Mouse (Mus musculus): Measurements from ENCODE around the gene Sgms1.
A peak's percentile ranks its signal among the peaks of the same experiment; 100 is the strongest.
"Not testable (repeated sequence)": the region's sequence is repeated elsewhere in the genome, so short reads cannot be mapped to it uniquely, and the experiment has no call there.

The Sgms1 gene

DNA sequence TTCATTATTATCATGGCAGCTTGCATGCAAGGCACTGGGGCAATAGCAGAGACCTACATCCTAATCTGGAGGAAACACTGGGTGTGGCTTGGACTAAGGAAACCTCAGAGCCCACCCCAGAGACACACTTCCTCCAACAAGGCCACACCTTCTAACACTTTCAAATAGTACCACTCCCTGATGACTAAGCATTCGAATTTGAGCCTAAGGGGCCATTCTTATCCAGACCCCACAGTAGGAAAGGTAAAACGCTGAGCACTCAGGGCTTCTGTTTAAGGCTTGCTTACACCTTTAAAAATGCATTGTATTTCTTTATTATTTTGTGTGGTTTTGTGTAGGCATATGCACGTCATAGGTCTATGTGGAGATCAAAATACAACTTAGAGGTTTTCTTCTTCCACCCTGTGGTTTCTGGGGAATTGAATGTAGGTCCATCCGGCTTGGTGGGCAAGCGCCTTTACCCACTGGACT is 217.0 kb downstream of the Sgms1 start:
- DNase-seq, result peak in 1 of 2 experiments; percentile 20

DNA sequence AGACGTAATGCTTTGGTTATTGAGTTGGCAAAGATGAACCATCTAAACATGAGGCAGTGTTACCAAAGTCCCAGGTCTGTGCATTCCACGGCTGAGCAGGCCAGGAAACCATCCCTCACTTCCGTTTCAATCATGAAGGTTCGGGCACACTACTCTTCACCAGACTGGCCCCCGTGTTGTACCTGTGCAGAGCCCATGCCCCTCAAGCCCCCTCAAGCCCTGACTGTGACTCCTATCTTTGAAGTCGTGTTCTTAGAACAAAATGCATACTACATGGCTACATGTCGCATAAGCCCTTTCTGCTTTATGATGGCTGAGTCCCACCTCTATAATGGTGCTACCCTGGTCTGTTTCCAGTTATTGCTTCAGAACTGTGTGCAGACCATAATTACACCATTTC is 217.5 kb downstream of the Sgms1 start:
- no peak for DNase-seq

DNA sequence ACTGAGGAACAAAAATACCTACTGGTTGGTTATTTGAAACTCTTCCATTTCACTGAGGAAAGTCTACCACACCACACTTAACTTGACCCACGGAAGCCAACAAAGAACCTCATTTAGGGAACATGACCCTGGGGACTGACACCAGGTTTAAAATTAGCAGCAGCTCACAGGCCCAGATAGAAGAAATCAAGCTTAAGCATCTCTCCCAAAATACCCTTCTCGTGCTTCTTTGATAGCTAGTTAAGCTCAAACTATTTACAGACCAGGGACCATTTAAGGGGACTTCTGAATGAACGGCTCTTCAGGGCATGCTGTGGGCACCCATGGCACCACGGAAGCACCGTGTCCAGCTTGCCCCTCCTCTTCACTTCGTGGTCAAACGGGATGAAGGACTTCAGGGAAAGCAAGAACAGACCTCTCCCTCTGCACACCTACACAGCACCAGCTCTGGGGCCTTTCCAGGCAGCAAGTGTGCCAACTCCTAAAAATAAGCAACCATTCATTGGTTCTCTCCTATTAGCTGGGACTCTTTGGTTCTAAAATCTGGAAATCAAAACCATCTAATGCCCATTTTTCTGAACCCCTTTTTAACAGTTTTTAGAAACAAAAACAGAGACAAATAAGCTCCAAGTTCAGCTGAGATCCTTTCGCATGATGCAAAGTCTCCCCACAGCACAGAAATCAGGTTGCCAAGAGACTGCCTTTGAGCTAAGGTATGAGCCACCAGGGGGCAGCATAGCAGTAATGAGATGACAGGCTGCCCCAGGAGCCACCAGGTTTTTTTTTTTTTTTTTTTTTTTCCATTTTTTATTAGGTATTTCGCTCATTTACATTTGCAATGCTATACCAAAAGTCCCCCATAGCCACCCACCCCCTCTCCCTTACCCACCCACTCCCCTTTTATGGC is 219.6 kb downstream of the Sgms1 start:
- peak; percentile 29 to 52 for DNase-seq

DNA sequence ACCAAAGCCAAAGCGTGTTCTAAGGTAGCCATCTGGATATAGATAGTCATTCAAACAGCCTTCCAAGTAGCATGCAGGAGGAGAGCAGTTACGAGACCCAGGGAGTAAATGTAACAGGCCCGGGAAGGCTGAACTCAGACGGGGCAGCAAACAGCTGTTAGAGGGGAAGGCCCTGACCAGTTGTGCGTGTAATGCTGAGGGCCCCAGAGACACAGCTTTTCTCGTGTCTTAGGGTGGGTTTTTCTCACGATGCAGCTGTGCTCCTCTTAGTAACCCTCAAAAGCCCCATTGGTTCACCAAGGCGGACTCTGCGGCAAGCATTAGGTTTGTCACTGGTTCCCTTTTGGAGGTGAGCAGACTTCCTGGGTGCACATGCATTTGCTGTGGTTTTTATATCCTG is 221.5 kb downstream of the Sgms1 start:
- peak; percentile 46 to 62 for DNase-seq

DNA sequence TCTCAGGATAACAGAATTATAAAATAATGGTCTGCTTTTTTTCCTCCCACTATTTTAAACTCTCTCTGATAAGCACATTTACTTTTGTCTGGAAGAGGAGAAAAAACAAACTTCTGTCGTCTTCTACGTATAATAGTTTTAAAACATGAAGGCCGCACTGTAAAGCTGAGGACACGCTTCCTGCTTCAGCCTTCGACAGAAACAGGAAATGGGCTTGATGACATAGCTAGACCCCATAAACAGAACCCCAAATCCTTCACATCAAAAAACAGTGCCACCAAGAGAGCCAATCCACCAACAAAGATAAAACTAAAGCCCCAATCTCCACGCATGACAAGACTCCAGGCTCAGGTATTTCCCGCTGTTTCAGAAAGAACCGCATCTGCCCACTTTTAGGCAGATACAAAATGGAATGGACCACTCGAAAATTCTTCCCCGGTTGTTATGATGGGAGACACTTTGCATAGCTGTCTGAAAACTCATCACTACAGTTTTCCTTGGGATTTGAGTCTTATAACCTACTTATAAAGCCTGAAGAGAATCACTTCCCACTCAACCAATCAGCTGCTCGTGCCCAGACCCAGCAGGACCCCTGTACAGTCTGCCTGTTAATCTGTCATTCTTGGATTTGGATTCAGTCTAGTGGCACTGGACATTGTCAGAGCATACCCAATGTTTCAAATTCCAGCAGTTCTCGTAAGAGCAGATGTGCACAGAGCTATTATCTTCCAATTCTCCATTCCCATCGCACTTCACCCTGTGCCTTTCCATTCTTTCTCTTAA is 222.5 kb downstream of the Sgms1 start:
- no peak for DNase-seq

DNA sequence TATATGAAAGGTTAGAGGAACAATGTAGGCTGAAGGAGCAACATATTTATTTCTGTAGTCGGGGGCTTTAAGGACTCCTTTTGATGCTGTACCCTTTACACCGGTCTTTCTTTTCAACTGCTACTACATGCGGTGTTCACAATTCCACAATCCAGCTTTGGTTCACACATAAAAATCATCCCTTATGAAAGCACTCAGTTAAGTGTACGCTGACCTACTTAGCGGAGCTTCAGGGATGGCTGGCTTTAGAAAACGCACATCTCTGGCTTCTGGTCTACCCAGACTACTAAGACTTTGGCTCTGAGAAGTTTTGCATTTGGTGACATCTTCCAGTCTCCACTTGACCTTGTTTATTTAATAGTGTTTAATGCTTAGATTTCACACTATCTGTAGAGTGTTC is 223.8 kb downstream of the Sgms1 start:
- DNase-seq, result no peak

DNA sequence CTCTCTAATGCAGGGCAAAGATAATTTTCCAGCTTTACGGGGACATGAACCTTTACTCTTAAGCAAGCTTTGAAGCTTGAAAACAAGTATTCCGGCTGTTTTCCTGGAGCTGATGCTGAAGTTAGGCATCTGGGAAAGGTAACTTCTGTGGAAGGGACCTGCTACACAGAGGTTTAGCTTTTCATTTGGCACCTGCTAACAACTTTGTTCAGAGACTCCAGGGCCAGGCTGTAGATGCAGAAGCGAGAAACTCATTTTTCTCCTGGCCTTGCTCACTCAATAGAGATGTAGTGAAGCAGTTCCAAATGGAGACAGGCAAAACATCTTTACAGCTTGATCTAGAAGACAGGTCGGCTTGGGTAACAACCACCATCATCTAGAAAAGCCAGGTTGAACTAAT is 225.4 kb downstream of the Sgms1 start:
- no peak for DNase-seq

DNA sequence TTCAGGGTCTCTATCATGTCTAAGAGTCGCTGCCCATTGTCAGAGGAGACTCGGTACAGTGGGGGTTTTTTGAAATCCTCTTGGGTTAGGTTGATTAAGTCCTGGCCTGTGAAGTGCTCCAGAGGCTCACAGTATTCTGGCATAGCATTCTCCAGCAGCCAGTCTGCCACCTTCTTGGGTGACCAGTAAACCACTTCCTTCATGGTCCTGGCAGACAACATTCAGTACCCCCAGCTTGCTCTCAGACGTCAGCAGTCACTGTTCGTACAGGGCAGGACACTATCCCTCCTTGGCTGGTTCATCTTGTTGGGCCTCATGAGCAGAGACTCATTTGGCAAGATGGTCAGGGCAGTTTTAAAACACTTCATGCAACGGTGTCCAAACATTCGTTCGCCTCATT is 229.6 kb downstream of the Sgms1 start:
- no peak for DNase-seq

DNA sequence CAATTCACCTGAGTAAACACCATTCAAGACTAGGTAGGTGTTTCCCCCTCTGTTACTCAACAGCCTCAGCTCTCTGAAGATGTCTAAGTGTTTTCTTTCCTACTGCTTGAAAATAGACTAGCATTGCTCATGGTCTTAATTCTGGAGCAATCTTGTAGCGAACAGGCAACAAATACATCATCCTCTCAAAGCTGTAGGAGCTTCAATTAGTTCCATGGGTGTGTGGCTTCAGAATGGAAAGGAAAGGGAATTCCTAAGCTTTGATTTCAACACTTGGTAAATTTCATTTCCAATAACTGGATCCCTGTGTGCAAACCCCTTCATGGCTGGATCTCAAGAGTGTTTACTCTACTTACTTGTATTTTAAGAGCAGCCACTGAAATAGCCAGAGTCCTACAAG is 230.3 kb downstream of the Sgms1 start:
- no peak for DNase-seq

DNA sequence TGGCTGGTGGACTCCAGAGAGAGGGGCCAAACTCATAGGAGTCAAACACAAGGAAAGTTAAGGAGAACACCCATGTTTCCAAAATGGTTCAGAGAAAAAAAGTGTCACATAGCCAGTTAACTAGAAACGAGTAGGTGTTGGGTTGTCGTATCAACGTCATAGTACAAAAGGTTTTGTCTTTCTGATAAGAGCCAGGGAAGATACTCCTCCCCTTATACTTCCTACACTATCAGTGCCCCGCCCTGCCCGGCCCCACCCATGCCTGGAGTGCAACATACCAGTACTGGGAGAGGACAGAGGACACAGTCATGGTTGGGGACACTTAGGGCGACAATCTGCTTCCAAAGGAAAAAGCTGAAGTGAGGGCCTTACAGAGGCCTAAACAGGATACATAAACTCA is 232.5 kb downstream of the Sgms1 start:
- no peak for DNase-seq

DNA sequence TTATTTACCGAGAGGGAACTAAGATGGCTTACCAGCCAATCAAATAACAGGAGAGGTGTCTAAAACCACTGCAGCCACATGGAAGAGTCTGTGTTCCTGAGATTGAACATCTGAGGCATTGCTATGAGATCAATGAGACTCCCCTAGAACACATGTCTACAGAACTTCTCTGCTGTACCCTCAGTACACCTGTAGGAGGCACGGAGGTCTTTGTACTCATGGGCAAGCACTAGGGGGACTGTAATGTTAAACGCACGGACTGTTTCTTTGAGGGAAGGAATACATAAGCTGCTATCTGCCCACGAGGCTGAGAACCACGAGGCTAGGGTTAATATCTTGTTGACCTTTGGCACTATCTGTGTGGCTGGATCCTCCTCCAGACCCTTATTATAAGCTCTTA is 237.0 kb downstream of the Sgms1 start:
- no peak for DNase-seq

DNA sequence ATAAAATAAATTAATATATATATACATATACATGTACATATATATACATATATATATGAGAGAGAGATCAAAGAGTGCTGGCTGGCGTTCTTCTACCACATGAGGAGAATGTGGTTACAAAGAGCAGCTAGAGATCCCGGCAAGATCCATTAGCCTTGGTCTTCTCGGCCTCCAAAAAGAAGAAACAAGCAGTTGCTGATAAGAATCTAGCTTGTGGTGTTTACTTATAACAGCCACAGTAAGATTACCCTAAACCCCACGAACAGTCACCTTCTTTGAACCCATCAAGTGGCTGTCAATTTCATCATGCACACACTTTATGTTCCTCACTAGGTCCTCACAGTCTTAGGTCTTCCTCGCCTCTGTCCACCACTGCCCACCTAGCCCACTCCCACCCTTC is 240.8 kb downstream of the Sgms1 start:
- no peak for DNase-seq

DNA sequence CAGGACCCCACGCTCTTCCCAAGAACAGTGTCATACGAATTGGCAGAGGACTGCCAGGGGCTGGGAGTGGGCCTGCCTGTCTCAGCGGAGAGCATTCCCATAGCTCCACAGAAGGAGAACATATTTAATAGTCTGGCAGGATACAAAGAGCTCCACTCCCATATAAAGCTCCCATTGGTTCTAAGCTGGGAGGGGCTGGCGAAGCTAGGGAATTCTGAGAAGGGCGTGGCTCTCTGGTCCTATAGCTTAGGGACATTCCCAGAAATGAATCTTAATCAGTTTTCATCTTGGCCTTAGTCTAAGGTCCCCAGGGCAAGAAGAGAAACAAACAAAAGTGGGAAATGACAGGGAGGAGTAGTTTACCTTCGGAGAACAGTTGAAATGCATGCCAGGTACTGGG is 247.1 kb downstream of the Sgms1 start:
- DNase-seq, result no peak

DNA sequence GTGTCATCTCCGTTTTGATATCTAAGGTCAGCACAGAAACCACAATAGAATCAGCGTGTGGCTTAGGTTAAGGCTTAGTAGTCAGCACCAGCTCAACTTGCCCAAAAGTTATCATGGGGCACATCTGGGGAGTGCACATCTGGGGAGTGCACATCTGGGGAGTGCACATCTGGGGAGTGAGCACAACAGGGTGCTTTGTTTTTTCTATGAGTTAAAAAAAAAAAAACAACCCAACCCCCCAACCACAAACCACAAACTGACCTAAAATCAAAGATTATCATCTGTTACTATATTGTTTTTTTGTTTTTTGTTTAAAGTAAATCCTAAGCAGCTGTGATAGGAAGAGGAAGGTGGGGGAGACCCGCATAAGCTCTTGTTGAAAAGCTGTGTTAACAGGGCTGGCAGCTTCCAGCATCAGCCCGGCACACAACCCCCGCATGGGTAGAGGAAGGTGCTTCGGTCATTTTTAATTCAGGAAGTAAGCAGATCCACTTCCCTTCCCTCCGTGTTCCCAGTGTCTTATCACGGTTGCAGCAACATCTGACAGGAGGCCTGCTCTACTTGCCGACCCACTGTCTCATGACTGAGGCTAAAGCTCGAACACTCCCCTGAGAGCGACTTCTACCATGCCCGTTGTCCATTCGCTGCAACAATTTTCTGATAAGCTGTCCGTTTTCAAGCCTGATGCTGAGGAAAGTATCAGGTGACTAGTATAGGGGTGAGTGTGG is 251.0 kb downstream of the Sgms1 start:
- DNase-seq, result peak in 1 of 2 experiments; percentile 24

DNA sequence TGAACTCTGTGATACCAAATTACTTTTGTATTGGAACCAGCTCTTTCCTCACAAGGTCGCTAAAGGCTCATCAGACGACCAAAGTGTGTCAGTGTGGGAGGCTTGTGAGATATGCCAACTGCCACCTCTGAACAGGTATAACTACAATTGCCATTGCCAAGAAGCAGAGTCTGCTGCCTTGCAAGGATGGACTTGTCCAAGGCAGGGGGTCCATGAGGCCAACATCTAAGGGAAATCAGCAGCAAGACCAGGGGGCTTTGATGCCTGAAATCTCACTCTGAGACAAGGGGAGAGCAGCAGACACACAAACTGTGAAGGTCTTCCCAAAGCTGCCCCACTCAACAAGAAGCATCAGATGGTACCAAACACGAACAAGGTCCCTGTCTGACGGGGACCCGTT is 251.6 kb downstream of the Sgms1 start:
- DNase-seq, result no peak

DNA sequence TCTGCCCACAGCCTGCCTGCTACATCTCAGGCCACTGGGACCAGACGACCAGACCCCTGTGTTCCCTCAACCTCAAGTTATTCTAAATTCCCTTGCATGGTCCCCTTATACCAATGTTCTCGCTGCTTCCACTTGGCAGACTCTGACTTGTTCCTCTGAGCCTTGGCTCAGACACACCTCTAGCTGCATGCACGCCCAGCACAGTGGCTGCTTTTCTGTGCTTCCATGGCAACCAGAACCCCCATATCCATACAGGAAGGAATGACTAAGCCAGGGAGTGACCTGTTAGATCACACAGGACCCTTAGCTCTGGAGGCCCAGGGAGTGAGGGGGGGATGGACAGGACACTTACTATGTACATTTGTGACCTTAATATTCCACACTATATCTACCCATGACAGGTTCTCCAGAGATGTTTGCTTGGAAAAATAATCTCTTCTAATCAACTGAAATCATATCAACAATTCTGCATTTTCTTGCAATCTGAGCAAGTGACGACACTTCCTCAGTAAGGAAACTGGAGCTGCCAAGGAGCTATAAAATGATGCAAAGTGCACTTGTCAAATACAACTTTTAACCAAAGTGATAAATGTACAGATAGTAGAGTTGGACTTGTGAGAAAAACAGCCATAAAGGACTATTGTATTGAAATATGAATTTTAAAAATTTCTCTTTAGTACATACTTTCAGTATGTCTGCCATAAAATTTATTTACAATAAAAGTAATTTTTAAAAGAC is 252.5 kb downstream of the Sgms1 start:
- no peak for DNase-seq

DNA sequence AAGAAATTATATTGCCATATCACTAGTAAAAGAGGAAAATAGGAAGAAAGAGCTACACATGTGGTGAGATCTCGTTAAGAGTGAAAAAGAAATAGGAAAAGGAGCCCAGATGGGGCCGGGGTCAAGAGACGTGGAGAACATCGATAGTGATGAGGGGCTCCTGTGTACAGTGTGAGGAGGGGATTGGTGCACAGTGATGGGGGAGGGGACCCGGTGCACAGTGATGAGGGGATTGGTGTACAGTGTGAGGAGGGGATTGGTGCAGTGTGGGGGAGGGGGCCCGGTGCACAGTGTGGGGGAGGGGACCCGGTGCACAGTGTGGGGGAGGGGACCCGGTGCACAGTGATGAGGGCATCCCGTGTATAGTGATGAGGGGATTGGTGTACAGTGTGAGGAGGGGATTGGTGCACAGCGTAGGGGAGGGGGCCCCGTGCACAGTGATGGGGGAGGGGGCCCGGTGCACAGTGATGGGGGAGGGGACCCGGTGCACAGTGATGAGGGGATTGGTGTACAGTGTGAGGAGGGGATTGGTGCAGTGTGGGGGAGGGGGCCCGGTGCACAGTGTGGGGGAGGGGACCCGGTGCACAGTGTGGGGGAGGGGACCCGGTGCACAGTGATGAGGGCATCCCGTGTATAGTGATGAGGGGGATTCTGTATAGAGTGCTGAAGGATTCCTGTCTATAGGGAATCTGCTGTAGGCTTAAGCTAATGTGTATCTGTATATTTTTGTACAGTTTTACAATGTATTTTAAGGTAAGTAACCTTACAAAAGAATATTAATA is 257.6 kb downstream of the Sgms1 start:
- DNase-seq, result not testable (repeated sequence)

DNA sequence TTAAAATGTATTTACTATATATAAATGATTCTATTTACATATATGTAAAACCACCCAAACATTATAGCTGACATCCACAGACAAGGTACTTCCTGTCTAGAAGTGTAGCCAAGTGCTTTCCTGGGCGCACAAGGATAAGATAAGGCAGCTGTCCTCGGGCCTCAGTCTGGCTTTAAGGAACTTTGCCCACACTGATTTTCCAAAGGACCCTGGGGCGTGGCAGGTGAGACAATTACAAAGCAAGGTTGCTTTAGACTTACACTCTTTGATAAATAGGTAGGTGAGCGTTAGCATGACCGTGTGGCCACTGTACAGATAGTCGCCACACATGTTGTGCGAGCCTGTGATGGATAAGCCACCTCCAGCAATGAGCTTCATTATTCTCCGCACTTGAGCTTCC is 260.2 kb downstream of the Sgms1 start:
- no peak for DNase-seq

DNA sequence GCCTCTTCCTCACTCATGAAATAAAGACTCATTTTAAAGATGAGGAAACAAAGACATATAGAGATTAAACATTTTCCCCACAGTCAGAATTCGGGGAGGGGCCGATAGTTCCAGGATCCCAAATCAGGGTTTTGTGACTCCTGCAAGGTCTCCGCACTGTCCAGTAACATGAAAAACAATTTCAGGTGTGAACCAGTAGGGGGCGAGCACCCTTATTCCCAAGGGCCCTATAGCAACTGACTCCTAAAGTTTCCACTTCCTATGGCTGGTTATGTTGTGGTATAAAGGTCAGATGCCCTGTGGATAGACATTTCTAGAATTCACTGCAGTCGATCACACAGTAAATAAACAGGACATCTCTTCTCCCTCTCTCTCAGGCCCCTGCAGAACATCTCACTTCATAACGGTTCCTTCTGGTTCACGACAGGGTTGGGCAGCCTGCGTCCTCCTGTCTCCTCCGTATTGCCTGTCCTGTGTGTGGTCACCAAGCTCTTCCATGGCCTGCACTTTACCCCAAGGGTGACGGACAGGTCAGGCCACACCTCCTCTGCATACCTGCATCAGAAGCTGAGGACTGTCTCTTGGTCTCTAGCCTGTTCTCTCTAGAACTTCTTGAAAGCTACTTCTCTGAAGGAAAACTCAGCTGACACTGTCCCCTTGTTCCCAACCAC is 262.2 kb downstream of the Sgms1 start:
- no peak for DNase-seq

DNA sequence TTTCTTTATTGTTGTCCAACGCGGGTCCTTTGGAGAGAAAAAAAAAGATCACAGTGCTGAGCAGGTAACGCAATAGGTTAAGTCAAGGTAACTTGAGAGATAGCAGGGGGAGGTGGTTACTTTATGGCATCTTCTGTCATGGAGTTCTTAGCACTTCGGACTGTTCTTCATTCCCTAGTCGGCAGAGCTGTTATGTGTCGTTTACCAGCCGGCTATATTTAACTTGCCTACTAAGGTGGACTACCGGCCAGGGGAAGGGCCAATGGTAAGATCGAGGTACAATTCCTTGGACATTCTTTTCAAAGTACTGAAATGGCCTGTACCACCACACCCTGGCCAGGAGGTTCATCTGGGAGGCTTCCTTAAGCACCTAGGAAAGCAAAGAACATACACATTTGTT is 265.4 kb downstream of the Sgms1 start:
- no peak for DNase-seq

DNA sequence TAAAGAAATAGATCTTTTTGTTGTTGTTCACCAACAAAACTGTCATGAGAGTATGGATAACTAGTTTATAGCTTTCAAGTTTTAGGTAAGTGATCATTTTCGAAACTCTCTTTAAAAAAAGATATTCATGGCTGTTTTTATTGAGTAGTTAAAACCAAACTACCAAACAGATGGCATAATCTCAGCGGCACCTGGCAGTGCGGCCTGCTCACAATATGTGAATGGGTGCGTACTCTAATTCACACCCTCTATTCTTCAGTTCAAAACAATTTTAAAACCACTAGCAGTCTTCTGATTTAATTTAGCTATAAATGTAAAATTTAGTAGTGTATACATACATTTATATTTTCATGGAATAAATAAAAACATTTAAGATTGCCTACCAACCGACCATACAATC is 266.3 kb downstream of the Sgms1 start:
- DNase-seq, result no peak
